Mouse (Mus musculus): Measurements from ENCODE around the gene Gm8369.
A peak's percentile ranks its signal among the peaks of the same experiment; 100 is the strongest.
"Not testable (repeated sequence)": the region's sequence is repeated elsewhere in the genome, so short reads cannot be mapped to it uniquely, and the experiment has no call there.

The Gm8369 gene

GRCm38 (mm10) chr19:11516845-11517244, 31.1 kb downstream of the Gm8369 start:
- no peak for DNase-seq

GRCm38 (mm10) chr19:11517373-11517772, 31.6 kb downstream of the Gm8369 start:
- DNase-seq: not testable (repeated sequence)

- DNase-seq: not testable (repeated sequence)
Observed at GRCm38 (mm10) chr19:11518356-11518755, 32.6 kb downstream of the Gm8369 start.

- no peak for DNase-seq
Observed at GRCm38 (mm10) chr19:11520146-11520545, 34.4 kb downstream of the Gm8369 start.

- no peak for DNase-seq
Observed at GRCm38 (mm10) chr19:11533421-11533820, 47.7 kb downstream of the Gm8369 start.

- no peak for DNase-seq
Observed at GRCm38 (mm10) chr19:11533888-11534445, 48.2 kb downstream of the Gm8369 start.

- peak; percentile 5 for DNase-seq
Observed at GRCm38 (mm10) chr19:11536593-11536992, 50.9 kb downstream of the Gm8369 start, which contains the start of gene Ms4a4d. Gene Ms4a4d, plus strand, starts transcription at chr19:11536801.

GRCm38 (mm10) chr19:11537336-11537735, 51.6 kb downstream of the Gm8369 start:
- DNase-seq: peak; percentile 11

- not testable (repeated sequence) for DNase-seq
Observed at GRCm38 (mm10) chr19:11540166-11540821, 54.6 kb downstream of the Gm8369 start.

- not testable (repeated sequence) for DNase-seq
Observed at GRCm38 (mm10) chr19:11544383-11544782, 58.6 kb downstream of the Gm8369 start.

- no peak for DNase-seq
Observed at GRCm38 (mm10) chr19:11547911-11548310, 62.2 kb downstream of the Gm8369 start.

GRCm38 (mm10) chr19:11554726-11555125, 69.0 kb downstream of the Gm8369 start:
- DNase-seq: no peak

- DNase-seq: not testable (repeated sequence)
Observed at GRCm38 (mm10) chr19:11559560-11559959, 73.8 kb downstream of the Gm8369 start.
